Mouse (Mus musculus): ENCODE measurements around the gene Acat2.
"Not testable (repeated sequence)": the region's sequence is repeated elsewhere in the genome, so short reads cannot be mapped to it uniquely, and the experiment has no call there.

Gene Acat2

DNA sequence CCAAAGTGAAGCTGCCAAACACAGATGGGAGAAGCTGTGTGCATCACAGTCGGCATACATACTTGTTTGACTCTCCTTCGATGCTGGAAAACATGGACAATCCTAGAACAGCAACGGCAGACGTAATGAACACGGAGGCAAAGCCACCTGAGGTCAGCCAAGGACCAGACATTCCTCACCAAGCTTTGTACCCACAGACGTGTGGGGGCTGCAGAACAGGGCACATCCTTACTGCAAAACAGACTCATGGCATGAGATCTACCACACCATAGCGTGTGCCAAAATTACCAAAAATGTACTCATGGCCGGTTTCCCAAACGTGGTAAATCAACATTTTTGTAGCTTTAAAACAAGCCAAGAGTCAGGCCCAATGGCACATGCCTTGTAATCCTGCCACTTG, 54.1 kb downstream of the Acat2 start:
- no peak for DNase-seq (ENCODE audit: low spot score in 2 of 2)

DNA sequence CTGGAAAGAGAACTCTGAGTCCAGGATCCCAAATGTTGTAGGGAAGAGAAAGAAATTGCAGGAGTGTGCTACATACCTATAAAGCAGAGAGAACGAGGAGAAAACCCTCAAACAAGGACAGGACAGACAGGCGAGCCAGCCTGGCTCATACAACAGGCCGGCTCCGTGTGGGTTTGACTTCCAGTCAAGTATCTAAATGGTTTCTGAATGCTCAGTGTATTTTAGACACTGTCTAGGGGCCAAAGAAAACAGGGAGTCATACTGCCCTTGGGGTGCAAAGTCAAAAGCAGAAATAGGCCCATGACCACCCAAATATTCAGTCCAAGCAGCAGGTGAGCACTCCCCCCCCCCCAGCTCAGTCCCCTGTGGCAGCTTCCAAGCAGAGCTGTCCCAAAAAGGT, 54.7 kb downstream of the Acat2 start:
- no peak for DNase-seq (ENCODE audit: low spot score in 2 of 2)

DNA sequence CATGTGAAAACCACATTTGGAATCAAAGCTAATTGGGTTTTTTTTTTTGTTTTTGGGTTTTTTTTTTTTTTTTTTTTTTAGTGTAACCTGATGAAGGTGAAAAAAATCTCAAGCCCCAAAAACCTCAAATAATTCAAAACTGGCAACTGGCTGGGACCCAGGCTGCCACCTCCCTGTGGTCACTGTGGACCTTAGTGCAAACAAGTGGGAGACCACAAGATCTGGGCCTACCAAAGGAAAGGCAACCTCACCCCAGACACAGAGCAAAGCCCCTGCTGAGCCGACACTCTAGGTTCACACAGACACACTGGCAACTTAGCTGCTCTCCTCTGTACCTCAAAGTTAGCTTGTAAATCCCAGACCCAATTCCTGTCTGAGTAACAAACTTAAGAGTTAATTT, 56.2 kb downstream of the Acat2 start:
- no peak for DNase-seq (ENCODE audit: low spot score in 2 of 2)

DNA sequence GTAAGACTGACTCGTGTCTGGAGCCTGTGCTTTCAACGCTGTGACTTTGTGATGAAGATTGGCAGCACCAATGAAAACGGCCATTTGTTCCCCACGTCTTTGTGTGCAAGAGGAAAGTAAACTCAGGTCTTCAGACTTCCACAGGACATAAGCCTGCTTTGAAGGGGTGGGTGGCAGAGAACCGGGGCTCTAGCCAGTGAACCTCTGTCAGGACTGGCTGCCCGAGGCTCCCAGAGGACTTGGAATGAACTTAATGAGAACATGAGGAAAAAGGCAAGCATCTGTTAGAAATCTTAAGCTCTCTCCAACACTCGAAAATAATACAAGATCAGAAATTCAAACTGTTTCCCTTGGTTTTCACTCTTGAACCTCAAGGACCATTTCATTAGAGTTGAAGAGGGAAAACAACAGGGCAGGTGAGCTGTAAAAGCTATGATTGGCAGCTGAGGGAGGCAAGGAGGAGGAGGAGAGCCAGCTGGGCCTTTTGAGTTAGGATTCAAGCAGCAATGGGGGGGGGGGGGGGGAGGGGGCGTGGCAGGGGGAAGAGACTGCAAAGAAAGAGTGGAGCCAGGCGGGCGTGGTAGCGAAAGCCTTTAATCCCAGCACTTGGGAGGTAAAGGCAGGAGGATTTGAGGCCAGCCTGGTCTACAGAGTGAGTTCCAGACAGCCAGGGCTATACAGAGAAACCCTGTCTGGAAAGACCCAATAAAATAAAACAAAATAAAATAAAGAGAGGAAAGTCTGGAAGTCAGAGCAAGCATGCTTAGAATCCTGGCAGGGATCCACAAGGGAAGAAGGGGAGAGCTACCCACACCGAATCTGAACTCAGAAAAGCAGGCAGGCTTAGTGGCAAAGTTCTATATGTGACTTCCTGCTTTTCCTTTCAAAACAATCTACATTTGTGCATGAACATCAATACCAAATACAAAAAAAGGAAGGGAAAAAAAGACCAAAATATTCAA, 56.9 kb downstream of the Acat2 start:
- no peak for DNase-seq (ENCODE audit: low spot score in 2 of 2)

DNA sequence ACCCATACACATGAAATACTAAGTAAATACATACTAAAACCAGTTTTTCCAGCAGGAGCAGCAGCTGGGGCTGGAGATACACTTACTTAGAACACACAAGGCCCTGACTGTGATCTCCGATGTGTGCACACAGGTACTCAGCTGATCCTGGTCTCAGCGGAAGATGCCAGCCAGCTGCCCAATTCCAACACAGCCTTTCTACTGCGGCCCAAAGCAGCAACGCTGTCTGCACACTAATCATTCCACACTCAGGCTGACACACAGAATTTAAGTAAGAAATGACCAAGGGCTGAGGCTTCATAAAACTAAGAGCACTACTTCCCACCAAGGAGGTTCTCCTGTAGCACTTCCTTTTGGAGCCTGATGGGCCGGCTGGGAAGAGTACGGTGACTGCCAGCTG, 58.3 kb downstream of the Acat2 start:
- no peak for DNase-seq (ENCODE audit: low spot score in 2 of 2)

- DNase-seq (ENCODE audit: low spot score in 2 of 2), result not testable (repeated sequence)
Measured at GRCm38 (mm10) chr17:12898607-12899006, 61.9 kb downstream of the Acat2 start.

DNA sequence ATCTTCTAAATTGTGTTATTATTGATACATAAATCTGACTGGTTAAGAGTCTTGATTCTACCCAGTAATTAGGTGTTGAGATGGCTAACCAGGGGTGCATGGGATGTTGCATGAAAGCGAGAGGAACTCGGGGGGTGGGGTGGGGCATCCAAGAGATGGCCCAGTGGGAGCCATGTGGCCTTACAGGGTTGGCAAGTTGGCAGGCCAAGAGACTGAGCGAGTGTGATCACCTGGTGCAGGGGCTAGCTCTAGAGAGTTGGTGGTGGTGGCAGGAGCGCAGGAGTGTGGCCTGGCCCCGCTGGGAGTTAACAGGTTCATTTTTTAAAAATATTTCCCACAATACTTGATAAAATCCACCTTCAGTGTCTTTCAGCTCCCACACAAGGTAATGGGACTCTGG, 62.9 kb downstream of the Acat2 start:
- no peak for DNase-seq (ENCODE audit: low spot score in 2 of 2)
